In the genomic region with DNA sequence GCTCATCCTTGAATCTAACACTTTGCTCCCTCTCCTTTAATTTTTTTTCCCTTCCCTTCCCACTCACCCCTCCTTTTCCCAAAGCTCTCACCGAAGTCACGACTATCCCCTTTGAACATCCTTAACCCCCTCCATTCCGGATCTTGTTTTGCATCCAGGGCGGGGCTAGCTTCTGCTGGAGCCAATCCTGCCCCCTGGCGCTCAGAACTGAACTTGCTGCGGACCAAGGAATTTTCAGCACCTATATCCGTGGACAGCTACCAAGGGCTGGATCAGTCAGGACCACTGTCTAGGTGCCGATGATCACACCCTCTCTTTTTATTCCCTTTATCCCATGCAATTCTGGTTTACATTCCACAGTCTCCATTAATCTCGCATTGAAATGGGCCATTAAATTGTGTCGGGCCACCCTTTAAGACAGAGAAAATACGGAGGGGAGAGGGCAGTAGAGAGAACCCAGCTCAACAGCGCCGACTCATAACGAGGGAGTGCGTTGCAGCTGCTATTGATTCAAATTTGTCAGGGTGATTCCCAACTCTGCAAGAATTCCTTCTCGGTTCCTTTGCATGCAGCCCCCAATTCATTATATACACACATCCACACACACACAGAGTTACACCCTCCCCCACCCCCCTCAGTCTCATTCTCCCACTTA, we compare ENCODE assay signal across 9 mouse cellular contexts.
DNase-seq lines count a peak whose midpoint lies in the region; ATAC-seq and TF ChIP-seq lines count a peak whose summit lies in the region.
"Had no signal": no experiment of that assay in that cellular context is flagged by ENCODE, and none has a peak within 500 bp of the region (broad histone marks: within the 10 kb centered on the region; RNA-seq: fewer than 3 reads in every experiment).

No protein-coding gene starts in this region.

- WGBS in forebrain, embryonic 11.5 days: 2% methylated on average over 16 of the region's 16 CpGs
- WGBS in heart, embryonic 14.5 days: 3% methylated on average over 16 of the region's 16 CpGs
- WGBS in kidney, embryonic 16.5 days: 3% methylated on average over 16 of the region's 16 CpGs
- 2% methylated on average over 16 of the region's 16 CpGs for WGBS in limb, embryonic 14.5 days
- WGBS in stomach, embryonic 16.5 days: 3% methylated on average over 16 of the region's 16 CpGs

- DNase-seq in CD4-positive, CD25-positive, alpha-beta regulatory T cell, adult 2 months (ENCODE audit: low read depth, low spot score): peak; percentile 62
- DNase-seq in brain, adult 2 months (ENCODE audit: low read depth, low spot score): peak; percentile 96
- DNase-seq in forebrain, embryonic 11.5 days (ENCODE audit: low spot score): peak; percentile 90
- peak; percentile 85 for DNase-seq in limb, embryonic 14.5 days (ENCODE audit: low spot score)
- DNase-seq in naive thymus-derived CD4-positive, alpha-beta T cell, adult 2 months (ENCODE audit: low read depth): peak; percentile 43

- no peak overlapping the region for H3K27ac ChIP-seq in forebrain, embryonic 11.5 days (ENCODE audit: low read depth, low read length)
- H3K27ac ChIP-seq in heart, embryonic 14.5 days (replicated peaks in 1 of 2; ENCODE audit: control insufficient read depth in 1 of 2, insufficient read depth in 1 of 2, low read depth in 2 of 2, low read length in 2 of 2): no peak overlapping the region
- H3K27ac ChIP-seq in kidney, embryonic 16.5 days (ENCODE audit: low read length): no peak overlapping the region
- no peak overlapping the region for H3K27ac ChIP-seq in limb, embryonic 14.5 days (replicated peaks; ENCODE audit: low read depth, low read length)
- no peak overlapping the region for H3K27ac ChIP-seq in stomach, embryonic 16.5 days (ENCODE audit: low read length)
- H3K27ac ChIP-seq: embryonic facial prominence, embryonic 12.5 days had no signal

- peaks cover 59% of the 10 kb centered on the region for H3K27me3 ChIP-seq in forebrain, embryonic 11.5 days (ENCODE audit: control insufficient read depth, insufficient read depth, low read length)
- H3K27me3 ChIP-seq in heart, embryonic 14.5 days (ENCODE audit: control insufficient read depth, insufficient read depth, low read length): peaks cover 74% of the 10 kb centered on the region
- peaks cover 92% of the 10 kb centered on the region for H3K27me3 ChIP-seq in kidney, embryonic 16.5 days (ENCODE audit: insufficient read depth, low read length)
- peaks cover 84% of the 10 kb centered on the region for H3K27me3 ChIP-seq in limb, embryonic 14.5 days (ENCODE audit: control insufficient read depth, insufficient read depth, low read length)
- H3K27me3 ChIP-seq in stomach, embryonic 16.5 days (ENCODE audit: control insufficient read depth, insufficient read depth, low read length): peaks cover 82% of the 10 kb centered on the region

- no peak for TF ChIP-seq POLR2A in limb, embryonic 14.5 days (IDR thresholded peaks at IDR 0.05; ENCODE audit: borderline replicate concordance, extremely low read depth, insufficient read depth, insufficient read length)

- no peaks in the 10 kb centered on the region for H3K9me3 ChIP-seq in forebrain, embryonic 11.5 days (ENCODE audit: control insufficient read depth, low read length)
- no peaks in the 10 kb centered on the region for H3K9me3 ChIP-seq in heart, embryonic 14.5 days (ENCODE audit: control insufficient read depth, low read length)
- H3K9me3 ChIP-seq in kidney, embryonic 16.5 days (ENCODE audit: low read length): no peaks in the 10 kb centered on the region
- no peaks in the 10 kb centered on the region for H3K9me3 ChIP-seq in limb, embryonic 14.5 days (ENCODE audit: control insufficient read depth, low read length)
- no peaks in the 10 kb centered on the region for H3K9me3 ChIP-seq in stomach, embryonic 16.5 days (replicated peaks; ENCODE audit: control insufficient read depth, low read length)
- H3K9me3 ChIP-seq: embryonic facial prominence, embryonic 12.5 days had no signal

- no peaks in the 10 kb centered on the region for H3K36me3 ChIP-seq in forebrain, embryonic 11.5 days (ENCODE audit: control insufficient read depth, insufficient read depth, low read length)
- no peaks in the 10 kb centered on the region for H3K36me3 ChIP-seq in heart, embryonic 14.5 days (ENCODE audit: control insufficient read depth, insufficient read depth, low read length)
- no peaks in the 10 kb centered on the region for H3K36me3 ChIP-seq in kidney, embryonic 16.5 days (ENCODE audit: insufficient read depth, low read length)
- H3K36me3 ChIP-seq in limb, embryonic 14.5 days (ENCODE audit: control insufficient read depth, insufficient read depth, low read length): no peaks in the 10 kb centered on the region
- no peaks in the 10 kb centered on the region for H3K36me3 ChIP-seq in stomach, embryonic 16.5 days (ENCODE audit: control insufficient read depth, insufficient read depth, low read length)
- H3K36me3 ChIP-seq: embryonic facial prominence, embryonic 12.5 days had no signal

- no peak overlapping the region for H3K9ac ChIP-seq in forebrain, embryonic 11.5 days (ENCODE audit: low read length)
- H3K9ac ChIP-seq in heart, embryonic 14.5 days (ENCODE audit: low read length): no peak overlapping the region
- no peak overlapping the region for H3K9ac ChIP-seq in kidney, embryonic 16.5 days (replicated peaks; ENCODE audit: low read length)
- H3K9ac ChIP-seq in limb, embryonic 14.5 days (ENCODE audit: low read depth, low read length, severe bottlenecking): no peak overlapping the region
- no peak overlapping the region for H3K9ac ChIP-seq in stomach, embryonic 16.5 days (ENCODE audit: low read length)
- H3K9ac ChIP-seq: embryonic facial prominence, embryonic 12.5 days had no signal

- H3K4me2 ChIP-seq in forebrain, embryonic 11.5 days (ENCODE audit: low read depth, low read length, severe bottlenecking): peak overlapping the region; percentile 43
- peak overlapping the region; percentile 82 for H3K4me2 ChIP-seq in heart, embryonic 14.5 days (ENCODE audit: low read length)
- no peak overlapping the region for H3K4me2 ChIP-seq in kidney, embryonic 16.5 days (replicated peaks; ENCODE audit: low read depth, low read length)
- H3K4me2 ChIP-seq in limb, embryonic 14.5 days (replicated peaks; ENCODE audit: low read depth, low read length, severe bottlenecking): no peak overlapping the region
- H3K4me2 ChIP-seq in stomach, embryonic 16.5 days (ENCODE audit: low read depth, low read length): no peak overlapping the region
- H3K4me2 ChIP-seq: embryonic facial prominence, embryonic 12.5 days had no signal

- ATAC-seq in forebrain, embryonic 11.5 days (replicated peaks; ENCODE audit: low FRiP score): peak; percentile 47
- no peak for ATAC-seq in heart, embryonic 14.5 days (ENCODE audit: insufficient number of reproducible peaks, insufficient read depth, low FRiP score, low read depth)
- ATAC-seq in kidney, embryonic 16.5 days (ENCODE audit: low FRiP score, low TSS enrichment): peak; percentile 72; the same call in 1 of the 2 replicates
- ATAC-seq in limb, embryonic 14.5 days (ENCODE audit: low FRiP score, low read depth): peak; percentile 69
- ATAC-seq in stomach, embryonic 16.5 days (ENCODE audit: insufficient read depth, low FRiP score): peak; percentile 61; the same call in 1 of the 2 replicates

- peaks cover 25% of the 10 kb centered on the region for H3K4me1 ChIP-seq in forebrain, embryonic 11.5 days (replicated peaks; ENCODE audit: control insufficient read depth, insufficient read depth, low read length)
- H3K4me1 ChIP-seq in heart, embryonic 14.5 days (ENCODE audit: control insufficient read depth in 2 of 2, insufficient read depth in 2 of 2, low read length in 2 of 2): peaks cover 27 to 59% of the 10 kb centered on the region in 2 experiments
- H3K4me1 ChIP-seq in kidney, embryonic 16.5 days (ENCODE audit: insufficient read depth, low read length): peaks cover 13% of the 10 kb centered on the region
- H3K4me1 ChIP-seq in limb, embryonic 14.5 days (ENCODE audit: control insufficient read depth, insufficient read depth, low read length): 0 out of 2 replicates have a peak, but pooled peaks cover 2% of the 10 kb centered on the region
- peaks cover 7% of the 10 kb centered on the region; the same call in 1 of the 2 replicates for H3K4me1 ChIP-seq in stomach, embryonic 16.5 days (ENCODE audit: control insufficient read depth, insufficient read depth, low read length)

- no peak overlapping the region; the same call in 1 of the 2 replicates for H3K4me3 ChIP-seq in forebrain, embryonic 11.5 days (ENCODE audit: low read depth, low read length)
- peak overlapping the region in 1 of 2 experiments; percentile 37; a peak in 2 of 4 replicates for H3K4me3 ChIP-seq in heart, embryonic 14.5 days (ENCODE audit: control insufficient read depth in 1 of 2, insufficient read depth in 1 of 2, low read depth in 1 of 2, low read length in 2 of 2)
- no peak overlapping the region for H3K4me3 ChIP-seq in kidney, embryonic 16.5 days (ENCODE audit: low read length)
- H3K4me3 ChIP-seq in limb, embryonic 14.5 days (replicated peaks; ENCODE audit: low read length): no peak overlapping the region
- no peak overlapping the region for H3K4me3 ChIP-seq in stomach, embryonic 16.5 days (replicated peaks; ENCODE audit: low read length)
- H3K4me3 ChIP-seq: embryonic facial prominence, embryonic 12.5 days had no signal

Comparison
In these comparisons a context has a peak if more than half of its experiments do, and no peak if none do; other contexts are left out.
1. DNase-seq: peak in every context shown above with its lines; median percentile 96 in brain, adult 2 months; 90 in forebrain, embryonic 11.5 days; 85 in limb, embryonic 14.5 days; 62 in CD4-positive, CD25-positive, alpha-beta regulatory T cell, adult 2 months; 43 in naive thymus-derived CD4-positive, alpha-beta T cell, adult 2 months.
2. H3K4me2 ChIP-seq: peak in forebrain, embryonic 11.5 days (single experiment) and heart, embryonic 14.5 days (single experiment); none in kidney, embryonic 16.5 days (single experiment), limb, embryonic 14.5 days (single experiment) and stomach, embryonic 16.5 days (single experiment).